Mouse (Mus musculus) liver, adult 2 months (tissue): ENCODE data around the gene Frmd7. TPM values are rescaled to one million over a fixed set of nuclear protein-coding genes. Genes with fewer than 3 reads are reported as not detected.

Source experiments
- DNase-seq: peaks from one replicate; pipeline ENCODE4 v3.0.0-alpha.2; 2011; ENCODE audit warnings: low read depth, low spot score; ENCODE audit errors: extremely low read depth
- H3K27ac ChIP-seq: fragments of 200-500 bp; replicated peaks from 2 replicates; pipeline ENCODE4 v1.5.1; 2012; ENCODE audit warnings: low read depth, mild to moderate bottlenecking, control low read depth, inconsistent platforms, low read length; ENCODE audit not compliant: insufficient read depth
- H3K27me3 ChIP-seq: fragments of 200-500 bp; 2 replicates; pipeline ENCODE4 v1.6.1; 2012; ENCODE audit warnings: mild to moderate bottlenecking, moderate library complexity, low read length, inconsistent platforms; ENCODE audit not compliant: control insufficient read depth, insufficient read depth
- H3K36me3 ChIP-seq: fragments of 200-500 bp; 2 replicates; pipeline ENCODE4 v1.6.1; 2012; ENCODE audit warnings: low read length, inconsistent platforms; ENCODE audit not compliant: control insufficient read depth, insufficient read depth
- H3K4me1 ChIP-seq: fragments of 200-500 bp; 2 replicates; pipeline ENCODE4 v1.6.1; 2011; ENCODE audit warnings: low read length; ENCODE audit not compliant: control insufficient read depth, insufficient read depth
- H3K4me3 ChIP-seq: fragments of 200-500 bp; 2 replicates; pipeline ENCODE4 v1.5.1; 2011; ENCODE audit warnings: low read depth, mild to moderate bottlenecking, control low read depth, low read length, moderate library complexity; ENCODE audit not compliant: insufficient read depth
- H3K79me2 ChIP-seq: fragments of 200-500 bp; 2 replicates; pipeline ENCODE4 v1.6.1; 2012; ENCODE audit warnings: inconsistent platforms, mild to moderate bottlenecking, low read length, moderate library complexity; ENCODE audit not compliant: control insufficient read depth, insufficient read depth
- H3K9ac ChIP-seq: fragments of 200-500 bp; 2 replicates; pipeline ENCODE4 v1.6.1; 2012; ENCODE audit warnings: low read depth, mild to moderate bottlenecking, control low read depth, inconsistent platforms, low read length
- CTCF ChIP-seq: fragments of 200-500 bp; IDR thresholded peaks from 2 replicates; pipeline ENCODE4 v1.5.1; 2011; ENCODE audit warnings: low read depth, low read length, control low read depth
- POLR2A ChIP-seq: fragments of 200-500 bp; IDR thresholded peaks from 2 replicates; pipeline ENCODE4 v1.6.1; 2011; ENCODE audit warnings: low read length, control low read depth; ENCODE audit not compliant: insufficient read depth; ENCODE audit errors: extremely low read depth
- WGBS: fragments of 180-500 bp; shearing (Covaris S2); methylation state at CpG from one replicate; pipeline ENCODE4 v1.1.7; 2018; 5-methylcytosine and 5-hydroxymethylcytosine counted together
- polyA plus RNA-seq: library from polyadenylated mRNA; depleted of rRNA; stranded (reverse); fragments of >200 nt; gene quantifications from 2 replicates; pipeline ENCODE4 v1.2.3, GENCODE M21; 2012
- total RNA-seq: library from RNA; depleted of rRNA; stranded (reverse); fragments of >200 nt; gene quantifications from 2 replicates; pipeline ENCODE4 v1.2.3, GENCODE M21; 2014

Gene Frmd7
- total and polyA plus RNA-seq, 2 experiments = not detected

DNA sequence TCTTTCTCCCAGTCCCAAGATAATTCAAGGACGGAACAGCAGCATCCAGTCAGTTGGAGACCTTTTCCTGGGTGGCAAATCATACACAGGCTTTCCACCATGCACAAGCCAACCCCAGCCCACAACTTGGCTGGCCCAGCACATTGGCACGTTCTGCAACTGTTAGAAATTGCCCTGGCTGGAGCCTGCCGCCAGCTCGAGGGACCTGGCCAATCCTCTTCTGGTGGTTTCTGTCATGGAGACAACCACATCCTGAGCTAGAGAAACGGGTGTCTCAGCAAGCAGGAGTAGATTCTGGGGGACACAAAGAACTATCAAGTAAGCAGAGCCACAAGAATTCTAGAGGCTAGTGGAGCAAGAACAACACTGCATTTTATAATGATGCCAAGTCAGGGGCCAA is 32.6 kb downstream of the Frmd7 start:
- no peak for DNase-seq
- no peaks in the 10 kb centered on the region for H3K4me1 ChIP-seq
- no peaks in the 10 kb centered on the region for H3K27me3 ChIP-seq
- WGBS = 81% methylated on average over 5 of the region's 5 CpGs
- H3K36me3 ChIP-seq = no peaks in the 10 kb centered on the region
- no peak overlapping the region for H3K4me3 ChIP-seq
- TF ChIP-seq CTCF = no peak
- no peak for TF ChIP-seq POLR2A
- no peak overlapping the region for H3K27ac ChIP-seq
- no peaks in the 10 kb centered on the region for H3K79me2 ChIP-seq
- no peak overlapping the region for H3K9ac ChIP-seq

DNA sequence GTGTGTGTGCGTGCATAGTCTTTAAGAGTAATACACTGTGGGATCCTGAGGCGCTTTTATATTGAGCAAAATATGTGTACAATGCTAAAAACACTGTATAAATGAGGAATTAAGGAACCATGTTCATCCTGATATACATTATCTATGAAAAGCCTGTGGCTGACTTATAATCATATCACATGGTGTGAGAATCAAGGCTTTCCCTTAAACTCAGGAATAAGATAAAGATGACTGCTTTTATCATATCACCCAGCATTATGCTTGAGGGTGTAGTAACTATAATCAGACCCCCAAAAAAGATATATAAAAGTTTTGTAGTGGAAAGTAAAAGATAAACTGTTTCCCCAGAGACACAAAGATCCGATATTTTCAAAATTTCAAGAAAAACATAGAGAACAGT is 39.0 kb downstream of the Frmd7 start:
- no peak for TF ChIP-seq POLR2A
- no peak for TF ChIP-seq CTCF
- WGBS = 75% methylated on average over 3 of the region's 3 CpGs
- H3K79me2 ChIP-seq = no peaks in the 10 kb centered on the region
- H3K9ac ChIP-seq = no peak overlapping the region
- no peaks in the 10 kb centered on the region for H3K27me3 ChIP-seq
- no peaks in the 10 kb centered on the region for H3K4me1 ChIP-seq
- no peak overlapping the region for H3K27ac ChIP-seq
- no peak overlapping the region for H3K4me3 ChIP-seq
- no peak for DNase-seq
- no peaks in the 10 kb centered on the region for H3K36me3 ChIP-seq

DNA sequence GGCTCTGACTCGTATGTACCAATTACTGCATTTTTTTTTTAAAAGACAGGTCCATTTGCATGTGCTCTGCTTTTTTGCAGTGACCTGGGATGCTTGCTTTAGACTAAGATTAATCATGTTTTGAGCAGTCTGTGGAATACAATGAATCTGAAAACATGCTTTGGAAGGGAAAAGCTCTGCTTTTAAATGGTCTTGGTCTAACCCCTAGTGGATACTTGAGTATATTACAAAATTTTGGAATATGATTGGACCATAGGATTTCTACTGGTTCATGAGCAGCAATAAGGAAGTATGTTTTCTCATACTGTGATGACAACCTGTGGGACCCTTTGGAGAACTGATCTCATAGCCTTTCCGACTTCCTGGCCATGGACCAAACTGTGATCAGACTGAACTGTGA is 54.5 kb downstream of the Frmd7 start:
- WGBS = 76% methylated on average over 2 of the region's 2 CpGs
- Histone ChIP-seq H3K9ac (no peak overlapping the region), H3K27ac (no peak overlapping the region), H3K36me3 (no peaks in the 10 kb centered on the region), H3K4me3 (no peak overlapping the region), H3K27me3 (no peaks in the 10 kb centered on the region), H3K79me2 (no peaks in the 10 kb centered on the region), H3K4me1 (no peaks in the 10 kb centered on the region)
- TF ChIP-seq CTCF (no peak), POLR2A (no peak)
- DNase-seq = no peak

DNA sequence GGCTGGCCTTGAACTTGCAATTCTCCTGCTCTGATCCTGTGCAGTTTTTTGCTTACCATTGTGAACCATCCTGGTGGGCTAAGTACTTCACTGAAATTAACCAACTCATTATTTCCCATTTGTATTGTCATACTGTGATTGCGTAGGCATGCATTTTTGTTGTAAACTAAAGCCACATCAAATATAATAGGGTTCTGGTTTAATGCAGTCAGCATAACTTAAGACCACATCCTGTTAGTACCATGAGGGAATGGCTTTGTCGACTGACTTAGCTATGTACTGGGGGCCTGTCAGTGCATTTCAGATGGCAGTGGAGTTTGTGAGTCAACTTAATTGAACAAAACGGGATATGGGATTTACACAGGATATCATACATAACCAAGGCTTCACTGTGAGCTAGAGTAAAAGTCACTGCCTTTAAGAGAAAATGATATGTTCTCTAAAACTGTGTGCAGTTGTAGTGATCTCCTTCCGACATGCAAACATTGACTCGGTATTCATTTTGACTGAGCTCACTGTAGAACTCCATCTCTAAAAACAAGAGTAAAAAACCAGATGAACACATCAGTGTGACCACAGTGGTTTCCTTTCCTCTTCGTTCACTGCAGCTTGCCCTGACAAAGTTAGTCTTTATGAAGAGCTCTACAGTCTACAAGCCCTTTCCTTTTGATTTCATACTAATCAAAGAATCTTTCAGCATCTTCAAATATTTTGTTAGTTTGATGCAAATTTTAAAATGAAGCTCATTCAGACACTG is 68.1 kb downstream of the Frmd7 start:
- Histone ChIP-seq H3K79me2 (no peaks in the 10 kb centered on the region), H3K36me3 (no peaks in the 10 kb centered on the region), H3K27ac (no peak overlapping the region), H3K9ac (no peak overlapping the region), H3K27me3 (no peaks in the 10 kb centered on the region), H3K4me1 (no peaks in the 10 kb centered on the region), H3K4me3 (no peak overlapping the region)
- TF ChIP-seq CTCF = no peak
- no peak for TF ChIP-seq POLR2A
- WGBS = 91% methylated on average over 6 of the region's 6 CpGs
- DNase-seq = no peak

DNA sequence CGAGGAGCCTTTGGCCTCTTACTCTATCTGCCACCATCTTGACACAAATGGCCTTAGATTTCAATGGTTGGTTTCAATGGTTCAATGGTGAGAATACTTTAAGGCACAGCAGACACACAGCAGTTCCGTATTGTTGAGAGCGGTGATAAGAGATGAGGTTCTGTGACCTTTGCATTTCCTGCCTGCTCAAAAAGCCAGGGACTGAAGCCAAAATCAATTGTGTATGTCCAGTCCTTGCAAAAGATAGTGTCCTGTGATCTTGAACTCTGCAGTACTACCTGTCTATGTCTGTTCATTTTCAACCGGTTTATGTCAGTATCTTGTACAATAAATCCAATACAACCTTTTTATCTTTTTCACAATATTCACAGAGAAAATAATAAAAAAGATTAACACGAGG is 77.8 kb downstream of the Frmd7 start:
- no peak overlapping the region for H3K27ac ChIP-seq
- H3K27me3 ChIP-seq = no peaks in the 10 kb centered on the region
- WGBS = 12% methylated on average over 5 of the region's 5 CpGs
- TF ChIP-seq POLR2A = no peak
- no peak for TF ChIP-seq CTCF
- no peaks in the 10 kb centered on the region for H3K4me1 ChIP-seq
- no peaks in the 10 kb centered on the region for H3K36me3 ChIP-seq
- H3K9ac ChIP-seq = no peak overlapping the region
- no peak overlapping the region for H3K4me3 ChIP-seq
- peak; percentile 78 for DNase-seq
- no peaks in the 10 kb centered on the region for H3K79me2 ChIP-seq

DNA sequence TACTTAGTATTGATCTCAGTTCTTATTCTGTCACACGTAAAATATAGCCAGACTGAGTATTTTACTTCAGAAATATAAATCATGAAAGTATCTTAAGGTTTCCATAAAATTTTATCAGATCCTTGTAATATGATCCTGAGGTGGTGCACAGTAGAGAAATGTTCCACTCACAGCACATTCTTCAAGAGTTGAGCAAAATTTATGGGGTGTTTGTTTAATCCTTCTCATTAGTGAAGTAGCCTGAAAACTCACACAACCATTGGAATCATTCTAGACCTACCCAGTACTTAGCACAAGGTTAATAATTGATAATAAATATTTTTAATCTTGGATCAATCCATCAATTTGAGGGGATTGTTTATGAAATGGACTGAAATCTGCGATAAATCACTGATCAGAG is 78.7 kb downstream of the Frmd7 start:
- Histone ChIP-seq H3K36me3 (no peaks in the 10 kb centered on the region), H3K4me3 (no peak overlapping the region), H3K27me3 (no peaks in the 10 kb centered on the region), H3K9ac (no peak overlapping the region), H3K27ac (no peak overlapping the region), H3K4me1 (no peaks in the 10 kb centered on the region), H3K79me2 (no peaks in the 10 kb centered on the region)
- TF ChIP-seq CTCF = no peak
- 80% methylated on average over 2 of the region's 2 CpGs for WGBS
- DNase-seq = no peak
